Mouse (Mus musculus) left cerebral cortex, adult 11 months (tissue): ENCODE data around the gene Cnp.
A peak's percentile ranks its signal among the peaks of the same experiment; 100 is the strongest.
"Not testable (repeated sequence)": the region's sequence is repeated elsewhere in the genome, so short reads cannot be mapped to it uniquely, and the experiment has no call there.

Source experiments
- DNase-seq: peaks from one replicate; pipeline ENCODE4 v3.0.0; 2022; ENCODE audit warnings: low spot score

Gene Cnp

DNA sequence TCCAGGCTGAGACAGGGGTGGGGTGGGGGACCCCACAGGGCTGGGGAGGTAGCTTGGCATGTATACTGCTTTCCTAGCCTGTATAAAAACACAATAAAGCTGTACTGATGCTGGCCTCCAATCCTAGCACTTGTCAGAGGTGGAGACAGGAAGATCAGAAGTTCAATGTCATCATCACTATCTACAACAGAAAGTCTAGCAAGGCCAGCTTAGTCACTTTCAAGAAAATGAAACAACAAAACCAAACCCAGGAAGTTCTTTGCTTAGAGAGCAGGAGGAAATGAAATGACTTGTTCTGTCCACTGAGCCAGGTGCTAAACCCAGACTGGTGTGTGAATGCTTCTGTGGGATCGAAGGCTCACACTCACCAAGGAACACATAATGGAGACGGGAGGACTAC, 13.8 kb downstream of the Cnp start:
- DNase-seq: no peak

DNA sequence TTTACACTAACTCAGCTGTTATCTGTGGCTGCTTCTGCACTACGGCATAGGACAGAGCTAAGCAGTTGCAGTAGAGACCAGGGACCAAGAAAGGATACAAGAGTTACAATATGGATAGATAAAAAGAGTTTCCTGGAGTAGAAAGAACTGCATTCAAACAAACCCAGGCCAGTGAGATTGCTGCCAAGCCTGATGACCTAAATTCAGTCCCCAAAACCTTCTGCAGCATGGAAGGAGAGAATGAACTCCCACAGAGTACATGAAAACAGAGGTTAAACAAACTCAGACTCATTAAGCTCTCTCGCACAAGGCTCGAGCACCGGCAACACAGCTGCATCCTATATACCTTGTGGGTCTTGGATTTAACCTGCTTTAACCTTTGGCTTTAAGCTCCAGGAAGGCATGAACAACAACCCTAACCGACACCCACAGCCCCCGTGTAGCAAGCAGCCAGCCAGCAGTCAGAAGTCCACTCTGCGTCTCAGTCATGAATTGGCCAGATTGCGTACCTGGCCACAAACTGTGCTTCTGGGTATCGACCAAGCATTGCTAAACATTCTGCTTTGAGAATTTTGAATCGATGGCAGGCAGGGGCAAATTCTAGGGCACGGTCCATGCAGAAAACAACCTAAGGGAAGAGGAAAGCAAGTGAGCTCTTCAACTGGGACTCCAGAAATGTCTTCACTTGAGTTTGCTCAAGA, 17.8 kb downstream of the Cnp start:
- no peak for DNase-seq

GRCm38 (mm10) chr11:100594608-100595007, 19.9 kb downstream of the Cnp start:
- no peak for DNase-seq

GRCm38 (mm10) chr11:100595533-100595932, 20.8 kb downstream of the Cnp start:
- DNase-seq: no peak

- no peak for DNase-seq
Measured at GRCm38 (mm10) chr11:100598074-100598473, 23.4 kb downstream of the Cnp start.

DNA sequence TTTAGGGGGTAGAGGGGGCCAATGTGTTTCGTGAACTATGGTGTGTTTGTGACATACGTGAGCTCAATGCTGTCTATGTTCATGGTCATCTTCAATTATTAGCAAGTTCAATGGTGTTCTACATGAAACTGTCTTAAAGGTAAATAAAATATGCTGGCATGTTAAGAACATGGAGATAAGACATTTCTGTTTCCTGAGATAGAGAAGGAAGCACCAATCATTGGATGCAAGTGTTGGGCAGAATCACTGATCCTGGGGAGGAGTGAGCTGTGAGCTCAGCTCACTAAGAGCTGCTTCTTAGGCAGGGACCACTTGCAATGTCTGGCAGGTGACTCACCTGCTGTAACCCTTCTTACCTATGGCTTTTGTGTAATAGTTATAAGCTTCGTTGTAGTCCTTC, 26.7 kb downstream of the Cnp start:
- DNase-seq: no peak

- DNase-seq: no peak
Measured at GRCm38 (mm10) chr11:100603155-100603554, 28.5 kb downstream of the Cnp start.

GRCm38 (mm10) chr11:100603813-100604212, 29.1 kb downstream of the Cnp start:
- no peak for DNase-seq

GRCm38 (mm10) chr11:100604321-100605005, 29.8 kb downstream of the Cnp start:
- DNase-seq: no peak

- no peak for DNase-seq
Measured at GRCm38 (mm10) chr11:100605451-100605850, 30.7 kb downstream of the Cnp start.

GRCm38 (mm10) chr11:100607121-100607520, 32.4 kb downstream of the Cnp start:
- no peak for DNase-seq

GRCm38 (mm10) chr11:100608796-100609195, 34.1 kb downstream of the Cnp start:
- DNase-seq: no peak

- no peak for DNase-seq
Measured at GRCm38 (mm10) chr11:100609355-100609996, 34.8 kb downstream of the Cnp start.

DNA sequence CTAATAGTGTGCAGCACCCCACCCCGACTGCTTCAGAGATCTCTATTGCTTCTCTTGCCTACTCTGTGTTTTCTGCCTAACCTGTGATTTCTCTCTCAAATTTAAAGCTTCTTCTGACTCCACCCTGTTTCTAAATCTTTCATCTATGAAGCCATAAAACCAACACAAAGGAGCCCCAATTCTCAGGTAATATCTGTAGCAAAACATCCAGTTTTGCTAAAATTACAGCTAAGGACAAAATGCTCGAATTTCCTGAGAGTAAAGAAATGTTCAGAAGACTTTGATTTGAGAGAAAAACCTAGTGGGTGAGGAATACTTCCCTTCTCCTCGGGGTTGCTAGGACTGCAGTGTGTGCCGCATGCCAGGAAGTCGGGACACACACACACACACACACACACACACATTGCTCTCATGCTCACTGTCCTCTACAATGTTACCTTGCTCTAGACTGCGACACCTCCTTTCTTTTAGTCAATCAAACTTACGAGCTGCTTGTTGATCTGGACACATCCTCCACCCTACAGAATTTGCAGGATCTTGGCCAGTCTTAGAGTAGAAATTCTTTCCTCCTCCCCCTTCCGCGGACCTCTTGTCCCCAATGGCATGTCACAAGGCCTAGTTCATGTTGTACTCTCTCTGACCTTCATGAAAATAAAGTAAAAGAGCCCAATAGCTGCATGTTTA, 35.4 kb downstream of the Cnp start:
- DNase-seq: no peak

DNA sequence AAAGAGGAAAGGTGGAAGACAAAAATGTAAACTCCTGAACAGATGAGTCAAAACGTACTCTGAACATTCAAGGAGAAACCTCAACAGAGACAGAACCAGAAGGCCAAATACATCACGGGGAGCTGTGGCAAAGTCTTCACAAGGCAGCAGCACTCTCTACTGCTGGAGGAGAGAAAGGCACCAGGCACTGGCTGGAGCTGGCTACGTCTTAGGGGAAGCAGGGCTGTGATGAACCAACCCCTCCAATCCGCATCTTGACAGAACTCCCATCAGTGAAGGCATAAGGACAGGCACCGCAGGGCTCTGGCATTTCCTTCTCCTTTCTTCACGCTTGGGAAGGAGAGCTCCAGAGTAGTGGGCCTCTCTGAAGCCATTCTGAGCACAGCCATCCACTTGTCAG, 36.9 kb downstream of the Cnp start:
- DNase-seq: no peak

DNA sequence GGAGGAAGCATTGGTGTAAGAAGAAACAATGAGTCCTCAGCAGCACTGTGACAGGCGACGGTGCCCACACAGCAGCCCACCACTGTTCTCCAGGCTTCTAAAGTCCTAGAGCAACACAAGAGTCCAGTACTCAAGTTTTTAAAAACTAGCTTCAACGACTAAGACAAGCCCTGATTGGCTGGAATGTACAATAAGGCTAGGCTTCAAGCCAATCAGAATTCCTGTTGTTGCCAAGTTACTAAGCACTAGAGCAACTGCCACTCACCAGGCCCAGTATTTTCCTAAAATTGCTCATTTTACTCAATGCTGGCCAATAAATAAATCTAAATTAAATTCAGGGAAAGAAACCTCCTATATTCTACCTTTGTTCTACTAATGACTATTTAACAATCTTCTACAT, 38.5 kb downstream of the Cnp start:
- DNase-seq: no peak

DNA sequence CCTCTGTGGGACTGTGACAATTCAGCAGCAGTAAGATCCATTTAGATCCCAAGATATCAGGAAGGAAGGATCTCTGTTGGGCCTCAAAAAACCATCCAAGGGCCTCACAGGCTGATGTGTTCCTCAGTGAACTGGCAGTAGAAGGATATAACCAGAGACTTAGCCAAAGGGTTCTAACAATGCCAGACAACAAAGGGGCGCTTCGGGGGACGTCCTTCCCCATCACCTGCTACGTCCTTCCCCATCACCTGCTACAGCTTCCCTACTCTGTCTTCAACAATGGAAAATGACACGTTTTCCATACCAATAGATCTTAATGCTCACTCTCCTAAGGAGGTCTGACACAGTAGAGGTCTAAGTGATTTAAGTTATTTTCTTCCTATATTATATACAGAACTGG, 41.6 kb downstream of the Cnp start:
- DNase-seq: no peak

DNA sequence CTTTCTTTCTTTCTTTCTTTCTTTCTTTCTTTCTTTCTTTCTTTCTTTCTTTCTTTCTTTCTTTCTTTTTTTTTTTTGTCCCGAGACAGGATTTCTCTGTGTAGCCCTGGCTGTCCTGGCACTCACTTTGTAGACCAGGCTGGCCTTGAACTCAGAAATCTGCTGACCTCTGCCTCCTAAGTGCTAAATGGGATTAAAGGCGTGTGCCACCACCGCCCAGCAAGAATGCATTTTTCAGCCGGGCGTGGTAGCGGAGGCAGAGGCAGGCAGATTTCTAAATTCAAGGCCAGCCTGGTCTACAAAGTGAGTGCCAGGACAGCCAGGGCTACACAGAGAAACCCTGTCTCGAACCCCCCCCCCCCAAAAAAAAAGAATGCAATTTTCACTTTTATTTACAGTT, 42.1 kb downstream of the Cnp start:
- not testable (repeated sequence) for DNase-seq

DNA sequence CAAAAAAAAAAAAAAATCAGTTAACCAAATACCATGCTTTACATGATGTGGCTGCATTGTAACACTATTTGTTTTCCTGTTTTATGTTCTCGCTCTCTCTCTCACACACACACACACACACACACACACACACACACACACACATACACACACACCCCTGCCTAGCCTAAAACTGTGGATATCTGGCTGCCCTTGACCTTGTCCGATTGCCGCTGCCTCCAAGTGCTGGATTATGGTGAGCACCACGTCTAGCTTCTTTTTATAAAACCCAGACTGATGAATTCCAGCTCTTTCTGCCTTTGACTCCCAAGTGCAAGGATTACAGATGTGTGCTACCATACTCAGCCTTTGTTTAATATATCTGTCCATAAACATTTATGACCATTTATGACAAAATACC, 42.8 kb downstream of the Cnp start:
- no peak for DNase-seq

GRCm38 (mm10) chr11:100618761-100619484, 44.2 kb downstream of the Cnp start, which contains the start of gene Nkiras2:
Gene Nkiras2 (plus strand): TSS chr11:100619244.
- DNase-seq: no peak

- DNase-seq: peak; percentile 91
Measured at GRCm38 (mm10) chr11:100619485-100619975, 44.8 kb downstream of the Cnp start.

GRCm38 (mm10) chr11:100619982-100620381, 45.3 kb downstream of the Cnp start, which contains the start of gene Dnajc7:
Gene Dnajc7 (minus strand): TSS chr11:100620168.
- DNase-seq: peak; percentile 50
